Mouse (Mus musculus): ENCODE data around the gene Gm10487.
"Not testable (repeated sequence)": the region's sequence is repeated elsewhere in the genome, so short reads cannot be mapped to it uniquely, and the experiment has no call there.

The Gm10487 gene

GRCm38 (mm10) chrX:30843369-30843768 is at the start of gene Gm10487:
Gene Gm10487, minus strand, starts transcription at chrX:30843469.
- not testable (repeated sequence) for DNase-seq (ENCODE audit: low spot score)

Measured in left cerebral cortex, adult 11 months (tissue).